Mouse (Mus musculus) A20 (cell line): ENCODE data around the gene Nmd3.

Source experiments
- DNase-seq: peaks from one replicate; pipeline ENCODE4 v3.0.0-alpha.2; 2011; ENCODE audit warnings: low read depth, low spot score

Nmd3 gene

GRCm38 (mm10) chr3:69762838-69763368 is 41.1 kb downstream of the Nmd3 start:
- no peak for DNase-seq

GRCm38 (mm10) chr3:69763630-69764565 is 42.1 kb downstream of the Nmd3 start:
- DNase-seq: no peak

- no peak for DNase-seq
Observed at GRCm38 (mm10) chr3:69765206-69765605, 43.4 kb downstream of the Nmd3 start.

GRCm38 (mm10) chr3:69769150-69769549 is 47.4 kb downstream of the Nmd3 start:
- DNase-seq: no peak

- DNase-seq: no peak
Observed at GRCm38 (mm10) chr3:69773356-69773755, 51.6 kb downstream of the Nmd3 start.

GRCm38 (mm10) chr3:69779246-69779796 is 57.5 kb downstream of the Nmd3 start:
- DNase-seq: no peak

- no peak for DNase-seq
Observed at GRCm38 (mm10) chr3:69792823-69793417, 71.1 kb downstream of the Nmd3 start.

GRCm38 (mm10) chr3:69797533-69797932 is 75.7 kb downstream of the Nmd3 start:
- no peak for DNase-seq

- DNase-seq: no peak
Observed at GRCm38 (mm10) chr3:69797969-69798368, 76.2 kb downstream of the Nmd3 start.

GRCm38 (mm10) chr3:69799096-69799495 is 77.3 kb downstream of the Nmd3 start:
- no peak for DNase-seq

- DNase-seq: no peak
Observed at GRCm38 (mm10) chr3:69800829-69801384, 79.1 kb downstream of the Nmd3 start.

GRCm38 (mm10) chr3:69803137-69803536 is 81.4 kb downstream of the Nmd3 start:
- DNase-seq: no peak
